Mouse (Mus musculus) forebrain, embryonic 10.5 days (tissue): ENCODE measurements around the gene Cyp2s1. TPM values are rescaled to one million over a fixed set of nuclear protein-coding genes. Genes with fewer than 3 reads are reported as not detected.

Experiments
- DNase-seq: peaks from one replicate; pipeline ENCODE4 v3.0.0-alpha.2; 2017; ENCODE audit warnings: low spot score; ENCODE audit errors: extremely low spot score
- H3K27ac ChIP-seq: fragments of 300-500 bp; sonication (generic); 2 replicates; pipeline ENCODE4 v1.5.1; 2016; ENCODE audit warnings: mild to moderate bottlenecking
- H3K27me3 ChIP-seq: fragments of 300-500 bp; sonication (generic); 2 replicates; pipeline ENCODE4 v1.6.1; 2016; ENCODE audit warnings: mild to moderate bottlenecking; ENCODE audit not compliant: poor library complexity, severe bottlenecking
- H3K36me3 ChIP-seq: fragments of 300-500 bp; sonication (generic); replicated peaks from 2 replicates; pipeline ENCODE4 v1.6.1; 2016; ENCODE audit warnings: mild to moderate bottlenecking, moderate library complexity
- H3K4me1 ChIP-seq: fragments of 300-500 bp; sonication (generic); 2 replicates; pipeline ENCODE4 v1.6.1; 2016
- H3K4me3 ChIP-seq: fragments of 300-500 bp; sonication (generic); 2 replicates; pipeline ENCODE4 v1.5.1; 2016; ENCODE audit warnings: mild to moderate bottlenecking, moderate library complexity
- H3K9me3 ChIP-seq: fragments of 300-500 bp; sonication (generic); 2 replicates; pipeline ENCODE4 v1.6.1; 2016; ENCODE audit warnings: mild to moderate bottlenecking, moderate library complexity
- WGBS: fragments of 180-500 bp; shearing (Covaris S2); methylation state at CpG from one replicate; pipeline ENCODE4 v1.1.7; 2016; 5-methylcytosine and 5-hydroxymethylcytosine counted together
- polyA plus RNA-seq: library from polyadenylated mRNA; unstranded; fragments of >200 nt; fragmentation: Nextera tagmentation; extraction: Ambion mirVana; gene quantifications from 2 replicates; pipeline ENCODE4 v1.2.1, GENCODE M21; 2016

The Cyp2s1 gene
- polyA plus RNA-seq: 0.17 and 0.28 TPM in 2 replicates

- peaks cover 44% of the 10 kb centered on the region for H3K27me3 ChIP-seq
- no peaks in the 10 kb centered on the region for H3K9me3 ChIP-seq
- peak within 1 kb of the TSS; percentile 60 for H3K4me3 ChIP-seq
- no peaks in the 10 kb centered on the region for H3K36me3 ChIP-seq
- no peak for DNase-seq
- H3K4me1 ChIP-seq: peaks cover 14% of the 10 kb centered on the region
- under 1% methylated on average over 40 of the region's 40 CpGs for WGBS
- H3K27ac ChIP-seq: 0 out of 2 replicates have a peak within 1 kb of the TSS, but pooled peaks have one; percentile 31
Measured at GRCm38 (mm10) chr7:25816241-25816919, at the start of gene Cyp2s1. Cyp2s1 (minus strand) TSS chr7:25816913.

GRCm38 (mm10) chr7:25864861-25865260 is 48.1 kb upstream of the Cyp2s1 start:
- 28% methylated on average over 5 of the region's 5 CpGs for WGBS
- Histone ChIP-seq H3K36me3 (no peaks in the 10 kb centered on the region), H3K4me3 (no peak overlapping the region), H3K4me1 (peaks cover 4% of the 10 kb centered on the region), H3K27ac (no peak overlapping the region), H3K27me3 (no peaks in the 10 kb centered on the region), H3K9me3 (peaks cover 14% of the 10 kb centered on the region)
- DNase-seq: no peak

- DNase-seq: no peak
- H3K27me3 ChIP-seq: no peaks in the 10 kb centered on the region
Measured at GRCm38 (mm10) chr7:25863756-25864155, 47.0 kb upstream of the Cyp2s1 start.

GRCm38 (mm10) chr7:25862365-25862764 is 45.7 kb upstream of the Cyp2s1 start:
- Histone ChIP-seq H3K4me3 (no peak overlapping the region), H3K36me3 (no peaks in the 10 kb centered on the region), H3K4me1 (peaks cover 7% of the 10 kb centered on the region), H3K27ac (no peak overlapping the region), H3K27me3 (no peaks in the 10 kb centered on the region), H3K9me3 (no peaks in the 10 kb centered on the region)
- no peak for DNase-seq
- WGBS: 73% methylated on average over 2 of the region's 2 CpGs

More at GRCm38 (mm10) chr7:25863756-25864155, 47.0 kb upstream of the Cyp2s1 start:
- no peak overlapping the region for H3K27ac ChIP-seq
- 87% methylated on average over 3 of the region's 3 CpGs for WGBS
- no peaks in the 10 kb centered on the region for H3K36me3 ChIP-seq
- H3K4me1 ChIP-seq: peaks cover 7% of the 10 kb centered on the region
- H3K9me3 ChIP-seq: peaks cover 11% of the 10 kb centered on the region
- H3K4me3 ChIP-seq: no peak overlapping the region

- peak overlapping the region; percentile 71 for H3K27ac ChIP-seq
- WGBS: 18% methylated on average over 9 of the region's 9 CpGs
Measured at GRCm38 (mm10) chr7:25859962-25860870, 43.5 kb upstream of the Cyp2s1 start.

GRCm38 (mm10) chr7:25855082-25855481 is 38.4 kb upstream of the Cyp2s1 start:
- H3K27ac ChIP-seq: no peak overlapping the region
- H3K9me3 ChIP-seq: no peaks in the 10 kb centered on the region
- no peaks in the 10 kb centered on the region for H3K27me3 ChIP-seq
- 37% methylated on average over 8 of the region's 8 CpGs for WGBS
- peak; percentile 49 for DNase-seq
- H3K4me3 ChIP-seq: no peak overlapping the region
- peaks cover 5% of the 10 kb centered on the region for H3K4me1 ChIP-seq
- no peaks in the 10 kb centered on the region for H3K36me3 ChIP-seq

More at GRCm38 (mm10) chr7:25859962-25860870, 43.5 kb upstream of the Cyp2s1 start:
- H3K4me1 ChIP-seq: peaks cover 7% of the 10 kb centered on the region
- H3K27me3 ChIP-seq: no peaks in the 10 kb centered on the region
- H3K36me3 ChIP-seq: no peaks in the 10 kb centered on the region
- peak; percentile 54 for DNase-seq
- no peaks in the 10 kb centered on the region for H3K9me3 ChIP-seq
- H3K4me3 ChIP-seq: peak overlapping the region; percentile 49

- Histone ChIP-seq H3K4me1 (no peaks in the 10 kb centered on the region), H3K27ac (peak overlapping the region; percentile 80), H3K36me3 (no peaks in the 10 kb centered on the region), H3K4me3 (peak overlapping the region; percentile 53), H3K9me3 (no peaks in the 10 kb centered on the region), H3K27me3 (no peaks in the 10 kb centered on the region)
- WGBS: 32% methylated on average over 11 of the region's 11 CpGs
- DNase-seq: no peak
Measured at GRCm38 (mm10) chr7:25848444-25848812, 31.7 kb upstream of the Cyp2s1 start.

- no peaks in the 10 kb centered on the region for H3K4me1 ChIP-seq
- DNase-seq: peak; percentile 83
- no peaks in the 10 kb centered on the region for H3K9me3 ChIP-seq
- WGBS: 13% methylated on average over 13 of the region's 13 CpGs
- H3K27ac ChIP-seq: peak overlapping the region; percentile 80
- no peaks in the 10 kb centered on the region for H3K36me3 ChIP-seq
- peak overlapping the region; percentile 53 for H3K4me3 ChIP-seq
- no peaks in the 10 kb centered on the region for H3K27me3 ChIP-seq
Measured at GRCm38 (mm10) chr7:25847722-25848443, 31.2 kb upstream of the Cyp2s1 start.

GRCm38 (mm10) chr7:25844885-25845284 is 28.2 kb upstream of the Cyp2s1 start:
- no peak for DNase-seq
- Histone ChIP-seq H3K9me3 (no peaks in the 10 kb centered on the region), H3K27me3 (no peaks in the 10 kb centered on the region), H3K36me3 (no peaks in the 10 kb centered on the region), H3K27ac (no peak overlapping the region), H3K4me1 (no peaks in the 10 kb centered on the region), H3K4me3 (no peak overlapping the region)
- WGBS: 86% methylated on average over 3 of the region's 3 CpGs

GRCm38 (mm10) chr7:25844423-25844822 is 27.7 kb upstream of the Cyp2s1 start:
- no peaks in the 10 kb centered on the region for H3K9me3 ChIP-seq
- WGBS: 84% methylated on average over 8 of the region's 8 CpGs
- H3K36me3 ChIP-seq: no peaks in the 10 kb centered on the region
- no peak overlapping the region for H3K27ac ChIP-seq
- no peak overlapping the region for H3K4me3 ChIP-seq
- no peaks in the 10 kb centered on the region for H3K27me3 ChIP-seq
- H3K4me1 ChIP-seq: no peaks in the 10 kb centered on the region
- DNase-seq: no peak

GRCm38 (mm10) chr7:25843492-25843891 is 26.8 kb upstream of the Cyp2s1 start:
- no peaks in the 10 kb centered on the region for H3K36me3 ChIP-seq
- no peaks in the 10 kb centered on the region for H3K27me3 ChIP-seq
- 40% methylated on average over 2 of the region's 2 CpGs for WGBS
- H3K4me1 ChIP-seq: no peaks in the 10 kb centered on the region
- H3K27ac ChIP-seq: no peak overlapping the region
- no peak for DNase-seq
- no peaks in the 10 kb centered on the region for H3K9me3 ChIP-seq
- H3K4me3 ChIP-seq: no peak overlapping the region

- Histone ChIP-seq H3K36me3 (no peaks in the 10 kb centered on the region), H3K4me3 (no peak overlapping the region), H3K27me3 (no peaks in the 10 kb centered on the region), H3K9me3 (no peaks in the 10 kb centered on the region), H3K4me1 (no peaks in the 10 kb centered on the region), H3K27ac (no peak overlapping the region)
- no peak for DNase-seq
- WGBS: 86% methylated on average over 4 of the region's 4 CpGs
Measured at GRCm38 (mm10) chr7:25840908-25841307, 24.2 kb upstream of the Cyp2s1 start.
